Mouse (Mus musculus) kidney, adult 11 months (tissue): ENCODE data around the gene Nme7.

Experiments
- DNase-seq: peaks from one replicate; pipeline ENCODE4 v3.0.0; 2022

The Nme7 gene

DNA sequence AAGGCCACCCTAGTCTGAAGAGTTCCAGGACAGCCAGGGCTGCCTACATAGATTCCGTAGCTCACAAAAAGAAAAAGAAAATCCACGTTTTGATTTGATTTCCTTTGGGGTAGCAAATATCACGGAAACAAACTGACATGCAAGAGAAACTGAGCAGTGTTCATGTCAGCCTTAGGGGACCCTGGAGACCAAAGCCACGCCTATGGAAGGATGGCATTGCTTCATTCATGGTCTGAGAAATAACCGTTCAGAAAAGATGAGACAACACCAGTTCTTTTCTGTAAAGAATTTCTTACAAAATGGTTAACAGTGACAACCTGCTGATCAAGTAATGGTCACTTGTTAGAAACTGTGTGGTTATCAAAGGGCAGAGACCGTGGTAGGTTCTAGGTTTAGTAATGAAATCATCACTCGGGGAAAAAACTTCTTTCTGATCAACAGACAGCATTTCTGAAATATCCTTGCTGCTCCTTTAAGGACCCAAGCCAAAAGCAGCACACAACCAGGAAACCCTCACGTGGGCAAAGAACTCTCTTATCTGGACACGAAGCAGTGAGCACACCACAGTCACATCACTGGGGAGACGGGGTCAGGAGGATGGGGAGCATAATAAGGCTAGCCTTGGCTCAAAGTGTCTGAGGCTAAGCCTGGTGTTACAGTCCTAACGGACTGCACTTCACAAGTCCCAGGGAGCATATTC lies 136.9 kb downstream of the Nme7 start:
- no peak for DNase-seq

DNA sequence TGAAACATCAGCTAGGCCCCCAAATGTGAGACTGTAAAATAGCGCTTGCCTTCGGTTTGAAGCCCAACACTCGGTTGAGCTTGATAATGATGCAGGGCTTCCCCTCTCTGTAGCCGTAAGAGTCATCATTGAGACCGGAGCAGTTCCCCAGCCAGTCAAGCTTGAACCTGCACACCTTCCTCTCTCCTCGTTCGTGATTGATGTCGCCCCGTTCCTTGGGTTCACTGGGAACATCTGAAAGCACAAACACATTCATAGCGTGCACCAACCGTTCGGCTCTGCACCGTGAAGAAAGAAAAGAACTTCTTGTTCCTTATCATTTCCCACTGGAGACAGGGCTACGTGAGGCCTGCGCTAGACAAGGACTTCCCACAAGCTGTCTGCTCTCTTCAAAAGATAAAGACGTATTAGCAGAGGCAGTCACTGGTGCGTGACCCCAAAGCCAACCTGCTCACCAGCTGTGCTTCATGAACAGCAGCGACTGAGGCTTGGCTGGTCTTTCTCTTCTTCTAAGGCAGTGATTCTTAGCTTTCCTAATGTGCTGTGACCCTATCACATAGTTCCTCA lies 137.6 kb downstream of the Nme7 start:
- DNase-seq: no peak

DNA sequence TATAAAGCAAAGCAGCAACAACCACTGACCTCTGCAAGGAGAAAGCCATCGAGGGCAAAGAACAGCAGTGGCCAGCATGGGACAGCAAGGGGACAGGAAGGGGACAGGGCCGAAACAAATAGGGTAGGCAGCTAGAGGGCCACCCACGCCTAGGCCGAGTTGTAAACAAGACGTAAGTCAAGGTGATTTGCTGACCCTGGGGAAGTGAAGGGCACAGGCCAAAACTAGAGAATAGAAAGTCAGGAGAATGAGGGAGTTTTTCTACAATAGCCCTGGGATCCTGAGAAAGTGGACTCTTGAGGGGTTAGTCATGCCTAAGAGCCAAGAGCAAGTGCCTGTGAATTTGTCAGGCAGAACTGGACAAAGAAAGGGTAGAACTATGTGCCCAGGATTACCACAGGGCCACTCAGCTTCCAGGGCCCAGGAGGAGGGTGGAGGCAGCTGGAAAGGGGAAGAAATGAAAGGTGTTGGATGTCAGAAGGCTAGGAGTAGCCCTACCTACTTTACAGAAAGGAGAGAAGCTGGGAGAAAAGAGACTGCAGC lies 141.8 kb downstream of the Nme7 start:
- no peak for DNase-seq

DNA sequence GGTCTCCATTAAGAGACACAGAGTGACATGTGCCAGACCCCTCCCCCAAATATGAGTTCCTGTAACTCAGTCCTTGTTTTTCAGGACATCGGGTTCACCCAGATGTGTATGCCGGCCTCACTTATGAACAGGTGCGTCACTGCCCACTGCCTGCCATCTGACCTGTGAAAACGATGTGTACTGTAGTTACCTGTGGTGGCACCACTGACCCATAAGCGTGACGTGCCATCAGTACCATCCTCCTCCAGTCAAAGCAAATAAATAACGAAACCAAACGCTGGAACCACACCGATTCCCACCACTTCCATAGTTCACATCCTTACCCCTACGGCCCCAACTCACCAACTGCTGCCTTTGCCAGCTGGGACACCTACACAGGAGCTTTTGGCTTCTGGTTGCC lies 142.6 kb downstream of the Nme7 start:
- no peak for DNase-seq

DNA sequence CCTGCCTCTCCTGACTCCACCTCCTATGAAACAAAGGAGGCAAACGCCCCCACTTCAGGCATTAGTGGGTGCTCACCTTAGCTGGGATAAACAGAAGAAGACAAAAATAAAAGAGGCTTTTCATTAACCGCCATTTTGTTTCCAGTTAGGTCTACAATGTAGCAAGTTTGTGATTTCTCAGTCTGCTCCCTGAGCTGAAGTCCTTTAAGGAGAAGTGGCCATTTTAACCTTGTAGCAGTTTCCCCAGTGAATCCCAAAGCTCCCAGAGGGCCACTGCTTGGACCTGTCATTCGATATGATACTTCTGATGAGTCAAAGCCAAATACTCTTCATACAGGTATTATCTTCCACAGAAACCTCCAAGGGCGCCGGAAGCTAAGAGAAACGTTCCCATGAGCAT lies 143.6 kb downstream of the Nme7 start:
- DNase-seq: no peak

DNA sequence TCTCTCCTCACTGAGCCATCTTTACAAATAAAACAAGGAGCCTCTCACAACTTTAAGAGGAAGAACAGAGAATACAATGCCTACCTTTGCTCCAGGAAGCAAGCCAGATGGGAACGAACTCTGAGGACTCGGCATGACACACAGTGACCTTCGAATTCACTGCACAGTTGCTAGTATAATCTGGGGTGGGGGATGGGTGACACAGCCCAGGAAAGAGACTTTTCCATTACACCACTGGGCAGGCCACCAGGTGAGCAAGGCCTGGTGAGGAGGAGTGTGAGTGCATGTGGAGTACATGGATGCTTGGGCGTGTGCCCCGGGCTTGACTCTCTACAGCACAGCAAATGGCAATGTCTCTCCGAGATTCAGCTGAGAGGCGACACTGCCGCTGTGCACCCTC lies 145.7 kb downstream of the Nme7 start:
- DNase-seq: peak; percentile 80

DNA sequence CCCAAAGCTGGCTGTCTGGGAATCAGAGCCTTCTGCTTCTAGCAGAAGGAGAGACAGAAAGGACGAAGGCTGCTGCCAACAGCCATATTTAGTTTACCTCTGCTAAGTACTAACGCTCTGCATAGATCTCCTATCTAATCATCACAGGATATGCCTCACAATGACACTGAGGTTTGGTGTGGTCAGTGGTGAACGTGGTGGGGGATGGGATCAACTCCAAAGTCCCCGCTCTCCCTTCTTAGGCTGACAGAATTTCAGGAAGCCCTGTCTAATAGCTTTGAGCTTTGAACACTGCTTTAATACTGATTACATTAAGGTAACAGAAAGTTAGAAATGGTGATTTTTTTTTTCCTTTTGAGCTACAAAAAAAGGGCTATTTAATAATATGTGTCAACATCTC lies 146.3 kb downstream of the Nme7 start:
- DNase-seq: no peak

DNA sequence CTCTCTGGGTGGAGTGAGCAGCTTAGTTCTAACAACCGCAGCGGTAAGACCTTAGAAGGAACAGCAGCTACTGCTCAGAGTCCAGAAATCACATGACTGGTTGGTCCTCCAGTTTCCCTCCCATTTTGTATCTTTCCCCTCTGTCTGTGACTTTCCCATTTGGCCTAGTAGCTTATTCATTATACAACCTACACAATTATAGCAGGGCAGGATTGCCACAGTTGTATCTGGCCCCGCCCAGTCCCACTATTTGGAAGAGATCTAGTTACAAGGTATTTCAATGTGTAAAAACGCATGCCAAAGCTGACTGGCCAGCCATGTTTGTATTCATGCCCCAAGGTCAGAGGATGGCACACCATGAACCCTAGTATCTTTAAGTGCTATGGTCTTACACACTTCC lies 146.7 kb downstream of the Nme7 start:
- no peak for DNase-seq

DNA sequence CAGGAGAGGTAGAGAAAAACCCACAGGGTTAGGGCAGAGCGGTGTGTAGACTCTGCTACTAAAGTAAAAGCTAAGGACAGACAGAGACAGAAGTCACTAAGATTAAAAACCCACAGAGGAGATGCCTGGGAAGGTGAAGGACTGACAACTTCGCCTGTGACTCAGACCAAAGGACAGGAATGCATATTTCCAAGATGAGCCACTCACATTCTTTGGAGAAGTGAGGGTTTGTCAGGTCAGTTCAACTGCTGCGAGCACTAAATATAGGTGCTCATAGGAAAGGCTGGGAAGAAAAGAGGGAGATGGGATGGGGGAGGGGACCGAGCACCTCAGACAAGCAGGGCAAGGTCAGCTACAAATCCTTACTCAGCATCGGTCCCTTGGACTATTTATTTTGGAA lies 147.4 kb downstream of the Nme7 start:
- DNase-seq: no peak

DNA sequence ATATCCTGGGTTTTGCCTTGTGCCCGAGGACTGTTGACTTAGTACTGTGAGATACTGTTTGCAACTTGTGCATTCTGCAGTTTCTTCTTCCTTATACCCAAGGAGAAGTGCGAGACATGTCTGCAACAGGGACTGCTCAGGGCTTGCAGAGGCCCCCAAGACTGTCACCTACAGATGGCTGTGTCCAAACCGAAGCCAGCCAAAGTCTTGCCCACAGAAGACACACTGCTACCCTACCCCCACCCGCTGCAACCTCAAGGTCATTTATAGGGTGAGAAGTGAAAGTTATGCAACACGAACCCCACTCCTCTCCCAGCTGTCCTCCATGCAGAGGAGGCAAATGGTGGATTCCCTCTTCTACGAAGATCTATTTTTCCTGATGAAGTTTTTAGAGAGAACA lies 148.7 kb downstream of the Nme7 start:
- no peak for DNase-seq

DNA sequence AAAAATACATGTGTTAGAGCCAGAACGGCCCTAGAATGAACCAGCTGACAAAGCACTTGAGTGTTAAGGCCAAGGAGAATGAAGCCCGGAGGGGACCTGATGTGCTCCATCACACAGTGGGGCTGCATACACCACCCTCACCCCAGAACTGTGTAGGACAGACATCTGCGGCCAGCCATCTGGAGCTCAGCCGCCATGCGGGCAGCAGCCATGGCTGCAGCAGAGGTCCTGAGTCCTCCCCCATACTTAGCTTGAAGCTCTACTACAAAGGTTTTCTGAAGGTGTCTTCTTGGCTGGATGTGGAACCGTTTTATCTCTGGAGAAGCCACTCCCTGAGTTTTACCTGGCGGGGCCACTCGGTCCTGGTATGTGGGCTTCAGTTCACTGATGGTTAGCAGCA lies 149.2 kb downstream of the Nme7 start:
- no peak for DNase-seq

DNA sequence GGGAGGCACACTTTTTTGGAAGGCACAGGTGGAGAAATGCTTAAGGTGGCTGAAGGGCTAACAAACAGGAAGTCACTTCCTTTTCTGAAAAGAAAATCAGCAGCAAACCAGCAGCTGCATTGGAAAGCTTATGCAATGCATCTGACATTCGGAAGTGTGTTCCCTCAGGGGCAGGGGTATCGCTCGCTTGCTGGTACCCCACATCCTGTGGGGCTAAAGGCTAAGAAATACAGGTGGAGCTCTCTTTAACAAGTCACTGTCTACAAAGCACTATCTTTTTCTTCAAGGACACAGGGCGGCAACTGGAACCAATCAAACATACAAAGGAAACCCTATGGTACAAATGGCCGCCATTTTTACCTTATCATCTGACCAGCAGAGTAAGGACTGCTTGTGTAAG lies 149.8 kb downstream of the Nme7 start:
- DNase-seq: no peak

DNA sequence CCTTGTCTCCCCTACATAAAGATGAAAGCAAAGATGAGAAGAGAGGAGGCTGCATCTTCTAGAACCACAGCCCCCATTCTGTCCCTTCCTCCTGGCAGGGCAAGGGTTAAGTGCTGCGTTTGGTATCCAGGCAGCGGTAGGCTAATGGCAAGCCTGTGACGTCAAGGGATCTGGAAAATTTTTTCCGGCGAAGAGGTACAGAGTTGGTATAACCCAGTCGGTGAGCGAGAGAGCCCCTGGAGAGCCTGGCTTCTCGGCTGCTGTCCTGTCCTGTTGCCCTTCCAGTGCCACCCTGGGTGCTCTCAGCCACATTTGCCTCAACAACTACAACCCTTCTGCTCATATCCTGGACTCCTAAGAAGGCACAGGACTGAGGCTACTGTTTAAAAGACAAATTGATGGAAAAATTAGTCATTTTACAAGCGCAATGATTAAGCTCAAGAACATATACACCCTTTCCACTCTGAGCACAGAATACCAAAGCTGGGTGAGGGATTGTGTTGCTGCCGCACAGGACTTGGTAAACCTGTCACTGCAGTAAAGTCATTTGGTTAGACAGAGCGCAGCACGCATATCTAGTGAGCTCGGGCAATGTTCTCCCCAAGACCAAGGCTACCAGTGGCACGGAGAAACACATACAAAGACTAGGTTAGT lies 151.0 kb downstream of the Nme7 start:
- DNase-seq: peak; percentile 73

DNA sequence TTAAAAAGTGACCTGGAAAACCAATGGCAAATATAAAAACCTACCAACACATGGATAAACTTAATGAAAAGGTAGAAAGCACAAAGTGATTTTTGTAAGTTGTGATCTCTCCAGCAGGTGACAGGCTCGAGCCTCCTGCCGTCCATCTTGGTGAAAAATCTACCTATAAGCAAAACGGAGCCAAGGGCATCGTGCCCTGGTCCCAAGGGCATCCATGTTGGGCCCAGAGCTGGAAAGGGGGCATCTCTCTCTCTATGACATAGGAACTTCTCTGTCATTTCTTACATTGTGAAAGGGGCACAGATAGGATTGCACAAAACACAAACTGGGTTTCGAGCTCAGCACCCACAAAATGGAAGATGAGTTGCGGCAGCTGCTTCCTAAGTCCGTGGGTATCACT lies 151.7 kb downstream of the Nme7 start:
- DNase-seq: no peak

DNA sequence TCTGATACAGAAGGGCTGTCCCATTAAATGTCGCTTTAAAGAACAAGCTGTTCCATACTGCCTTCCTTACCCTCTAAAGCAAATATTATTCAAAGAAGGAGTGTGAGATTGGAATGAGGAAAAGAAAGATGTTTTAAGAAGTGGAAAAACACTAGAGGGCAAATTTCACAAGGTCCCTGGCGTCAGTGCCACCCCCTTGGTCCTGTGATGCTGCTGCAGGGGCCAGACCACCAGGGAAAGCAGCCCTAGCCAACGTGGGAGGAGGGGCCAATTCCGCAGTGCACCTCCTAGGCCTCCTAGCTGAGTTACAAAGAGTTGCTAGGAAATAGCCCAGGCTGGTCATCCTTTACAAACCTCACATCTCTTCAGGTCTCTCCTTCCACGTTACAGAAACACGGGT lies 152.1 kb downstream of the Nme7 start:
- DNase-seq: no peak

DNA sequence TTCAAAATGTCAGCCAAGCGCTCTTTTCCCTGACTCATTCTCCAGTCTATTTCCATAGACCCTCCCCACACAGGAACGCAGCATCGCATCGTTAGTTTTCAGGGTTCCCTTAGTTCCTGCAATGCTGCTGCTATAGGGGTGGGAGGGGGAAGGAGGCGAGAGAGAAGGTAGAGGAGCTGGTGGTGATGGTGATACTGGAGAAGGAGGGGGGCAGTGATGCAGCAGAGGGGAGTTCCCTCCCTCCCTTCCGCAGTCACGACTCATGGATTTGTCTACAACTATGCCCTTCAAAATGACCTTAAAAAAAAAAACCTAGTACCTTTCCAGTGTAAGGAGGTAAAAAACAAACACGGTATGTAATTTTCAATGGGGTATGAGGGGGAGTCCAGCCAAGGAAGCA lies 152.8 kb downstream of the Nme7 start:
- DNase-seq: no peak

DNA sequence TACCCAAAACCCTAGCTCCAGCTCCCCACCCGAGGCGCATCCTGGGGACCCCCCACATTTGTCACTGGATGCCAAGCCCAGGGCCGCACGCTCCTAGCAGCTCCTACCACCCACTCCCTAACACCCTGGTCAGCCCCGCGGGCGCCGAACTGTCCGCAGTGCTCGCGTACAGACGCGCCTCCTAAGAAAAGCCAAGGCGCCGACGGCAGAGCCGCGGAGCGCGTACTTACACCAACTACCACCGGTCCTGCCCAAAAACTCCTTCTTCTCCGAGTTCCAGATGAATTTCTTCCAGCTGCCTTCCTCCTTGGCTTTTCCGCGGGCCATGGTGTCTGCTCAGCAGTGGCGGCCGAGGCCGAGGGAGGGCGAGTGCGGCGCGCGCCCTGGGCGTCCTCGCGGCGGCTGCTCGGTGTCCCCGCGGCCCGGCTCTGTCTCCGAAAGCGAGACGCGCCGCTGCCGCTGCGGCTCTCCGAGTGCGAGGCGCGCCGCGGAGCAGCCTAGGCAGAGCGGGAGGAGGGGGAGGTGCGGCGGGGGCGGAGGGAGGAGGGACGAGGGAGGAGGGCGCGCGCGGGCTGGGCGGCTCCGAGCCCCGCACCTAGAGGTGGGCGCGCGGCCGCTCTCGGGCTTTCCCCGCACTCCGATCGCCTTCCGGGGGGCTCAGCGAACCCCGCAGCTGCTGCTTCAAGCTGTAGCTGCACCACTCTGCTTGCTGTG lies 153.8 kb downstream of the Nme7 start:
- no peak for DNase-seq

DNA sequence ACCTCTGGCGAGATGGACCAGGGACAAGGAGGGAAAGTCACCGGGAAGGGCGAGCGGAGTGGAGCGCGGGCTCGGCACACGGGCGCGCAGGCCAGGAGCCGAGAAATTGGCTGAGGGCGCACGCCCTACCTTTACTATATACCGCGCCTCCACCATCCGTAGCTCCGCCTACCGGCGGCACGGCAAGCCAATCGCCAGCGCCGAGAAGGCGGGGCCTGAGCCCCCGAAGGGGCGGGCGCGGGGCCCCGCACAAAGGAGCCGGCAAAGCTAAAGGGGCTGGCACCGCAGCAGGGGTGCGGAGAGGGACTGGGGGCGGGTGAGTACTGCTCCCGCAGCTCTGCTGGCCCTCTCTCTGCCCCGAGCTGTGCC lies 154.3 kb downstream of the Nme7 start, which contains the start of gene Atp1b1:
Atp1b1 (minus strand) TSS at position 111 of the 369 bp plus-strand sequence.
- peak; percentile 92 for DNase-seq

DNA sequence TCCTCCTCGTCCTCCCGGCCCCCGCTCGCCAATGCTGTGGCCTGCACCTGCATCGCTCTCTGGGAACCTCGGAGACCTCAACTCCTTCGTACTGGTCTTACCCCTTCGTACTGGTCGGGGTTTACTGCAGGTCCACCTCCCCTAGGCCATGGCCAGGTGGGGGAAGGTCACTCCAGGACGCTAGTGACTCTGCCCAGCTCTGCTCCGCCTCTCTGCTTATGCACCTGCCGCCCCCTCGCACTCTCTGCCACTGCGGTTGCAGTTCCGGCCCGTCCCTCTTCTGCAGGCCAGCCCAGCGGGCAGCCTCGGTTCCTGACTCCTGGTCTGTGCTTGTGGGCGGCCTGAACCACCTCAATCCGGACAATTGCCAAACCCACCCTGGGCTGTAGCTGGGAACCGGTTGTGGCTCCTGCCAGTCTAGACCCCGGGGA lies 154.7 kb downstream of the Nme7 start:
- DNase-seq: peak; percentile 98

DNA sequence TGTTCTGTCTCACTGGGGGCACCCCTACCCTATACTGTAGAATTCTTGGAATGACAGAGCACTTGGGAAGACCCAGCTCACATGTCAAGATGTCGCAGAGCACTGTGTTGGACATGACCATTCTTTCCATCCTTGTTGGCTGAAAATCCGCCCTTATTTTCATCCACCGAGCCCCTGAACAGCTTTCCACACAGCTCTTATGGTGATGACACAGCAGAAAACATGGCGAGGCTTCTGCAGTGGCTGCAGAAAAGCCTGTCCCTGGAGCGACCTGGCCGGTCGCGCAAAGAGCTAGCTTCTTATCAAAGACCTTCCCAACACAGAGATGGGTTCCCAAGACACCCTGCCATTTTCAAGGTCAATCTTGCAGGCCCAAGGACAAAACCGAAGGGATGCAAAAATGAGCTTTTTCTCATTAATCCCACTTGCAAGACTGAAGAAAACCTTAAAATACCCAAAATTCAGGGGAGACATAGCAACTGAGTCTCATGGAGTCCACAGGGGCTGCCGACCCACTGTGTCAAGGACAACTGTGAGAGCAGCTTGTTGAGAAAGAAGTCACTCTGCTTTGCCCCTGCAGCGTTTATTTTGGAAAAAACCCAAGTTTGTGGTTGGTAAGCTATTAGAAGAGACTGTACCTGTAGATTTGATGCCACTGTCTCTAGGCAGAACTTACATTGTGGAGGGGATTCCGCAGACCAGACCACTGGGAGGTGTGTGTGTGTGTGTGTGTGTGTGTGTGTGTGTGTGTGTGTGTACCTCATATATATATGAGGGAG lies 155.4 kb downstream of the Nme7 start:
- peak; percentile 70 for DNase-seq

DNA sequence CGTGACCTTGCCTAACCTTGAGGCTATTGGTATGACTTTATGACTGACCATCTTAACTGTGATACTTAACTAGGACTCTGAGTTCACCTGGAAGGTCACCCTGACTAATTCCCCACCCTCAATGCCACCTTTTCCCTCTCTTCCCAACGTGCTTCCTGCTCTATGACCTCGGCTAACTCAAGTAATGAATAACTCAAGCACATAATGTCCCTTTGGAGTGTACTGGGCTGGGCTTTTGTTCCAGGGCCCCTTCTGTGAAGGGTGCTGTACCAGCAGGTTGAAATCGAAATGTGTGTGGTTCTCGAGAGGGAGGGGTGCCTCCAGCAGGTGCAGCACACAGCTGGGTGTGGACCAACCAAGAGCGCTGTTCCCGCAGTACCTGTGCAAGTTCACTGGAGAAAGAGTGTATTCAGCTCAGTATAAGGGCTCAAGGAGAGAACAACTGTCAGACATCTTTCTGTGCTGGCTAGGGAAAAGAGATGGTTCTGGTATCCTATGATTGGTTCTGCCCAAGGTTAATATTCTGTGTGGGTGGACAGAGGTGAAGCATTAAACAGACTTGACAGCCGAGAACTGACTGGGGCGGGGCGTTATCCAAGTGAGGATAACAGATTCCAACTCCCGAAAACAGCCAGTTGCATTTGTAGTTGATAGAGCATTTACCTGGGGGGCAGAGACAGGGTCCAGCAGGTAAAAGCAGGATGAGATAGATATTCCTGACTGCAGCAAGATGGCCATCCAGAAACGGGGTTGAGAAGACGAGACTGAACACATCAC lies 157.2 kb downstream of the Nme7 start:
- peak; percentile 96 for DNase-seq

DNA sequence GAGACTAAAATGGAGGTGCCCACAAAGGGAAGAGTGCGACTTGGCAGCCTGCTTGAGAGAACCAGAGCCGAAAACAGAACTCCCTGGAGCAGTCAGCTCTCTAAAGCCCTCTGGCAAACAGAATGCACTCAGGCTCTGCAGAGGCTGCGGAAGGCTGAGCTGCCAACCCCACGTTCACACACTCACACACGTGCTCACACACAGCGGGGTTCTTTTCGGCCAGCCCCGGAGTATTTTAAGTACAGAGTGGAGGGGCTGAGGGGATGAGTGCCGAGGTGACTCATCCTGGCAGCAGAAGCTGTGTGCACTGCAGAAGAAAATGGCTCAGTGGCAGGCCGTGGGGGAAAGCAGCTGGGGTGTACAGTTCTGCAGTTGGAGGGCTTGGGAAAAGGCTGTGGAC lies 157.8 kb downstream of the Nme7 start:
- DNase-seq: peak; percentile 74
